Mouse (Mus musculus): ENCODE measurements around the gene Cdpf1.

Cdpf1 gene

GRCm38 (mm10) chr15:85757768-85758167 is 53.7 kb downstream of the Cdpf1 start:
- no peak for DNase-seq
